Mouse (Mus musculus) hindbrain, embryonic 12.5 days (tissue): ENCODE data around the gene Hoxb8. TPM values are rescaled to one million over a fixed set of nuclear protein-coding genes. Genes with fewer than 3 reads are reported as not detected.
A peak's percentile ranks its signal among the peaks of the same experiment; 100 is the strongest.

Experiments
- ATAC-seq: fragments of 200-750 bp; cut with Nextera tagmentation; 2 replicates; pipeline ENCODE4 v1.8.0; 2017; ENCODE audit warnings: moderate TSS enrichment; ENCODE audit not compliant: low FRiP score
- H3K27ac ChIP-seq: fragments of 300-500 bp; sonication (generic); 2 replicates; pipeline ENCODE4 v1.5.1; 2016; ENCODE audit warnings: mild to moderate bottlenecking
- H3K27me3 ChIP-seq: fragments of 300-500 bp; sonication (generic); 2 replicates; pipeline ENCODE4 v1.6.1; 2016; ENCODE audit warnings: mild to moderate bottlenecking
- H3K36me3 ChIP-seq: fragments of 300-500 bp; sonication (generic); 2 replicates; pipeline ENCODE4 v1.6.1; 2016; ENCODE audit warnings: mild to moderate bottlenecking
- H3K4me1 ChIP-seq: fragments of 300-500 bp; sonication (generic); 2 replicates; pipeline ENCODE4 v1.6.1; 2016
- H3K4me2 ChIP-seq: fragments of 300-500 bp; sonication (generic); replicated peaks from 2 replicates; pipeline ENCODE4 v1.6.1; 2016; ENCODE audit warnings: mild to moderate bottlenecking
- H3K4me3 ChIP-seq: fragments of 300-500 bp; sonication (generic); 2 replicates; pipeline ENCODE4 v1.5.1; 2016; ENCODE audit warnings: mild to moderate bottlenecking
- H3K9ac ChIP-seq: fragments of 300-500 bp; sonication (generic); 2 replicates; pipeline ENCODE4 v1.6.1; 2016; ENCODE audit warnings: mild to moderate bottlenecking, moderate library complexity
- H3K9me3 ChIP-seq: fragments of 300-500 bp; sonication (generic); replicated peaks from 2 replicates; pipeline ENCODE4 v1.6.1; 2016; ENCODE audit warnings: mild to moderate bottlenecking
- WGBS: fragments of 180-500 bp; shearing (Covaris S2); methylation state at CpG from one replicate; pipeline ENCODE4 v1.1.7; 2016; 5-methylcytosine and 5-hydroxymethylcytosine counted together
- polyA plus RNA-seq: library from polyadenylated mRNA; unstranded; fragments of >200 nt; fragmentation: Nextera tagmentation; extraction: Ambion mirVana; gene quantifications from 2 replicates; pipeline ENCODE4 v1.2.1, GENCODE M21; 2016

The Hoxb8 gene
- polyA plus RNA-seq, 1 experiment from 2014 or later, result 8.1 TPM

DNA sequence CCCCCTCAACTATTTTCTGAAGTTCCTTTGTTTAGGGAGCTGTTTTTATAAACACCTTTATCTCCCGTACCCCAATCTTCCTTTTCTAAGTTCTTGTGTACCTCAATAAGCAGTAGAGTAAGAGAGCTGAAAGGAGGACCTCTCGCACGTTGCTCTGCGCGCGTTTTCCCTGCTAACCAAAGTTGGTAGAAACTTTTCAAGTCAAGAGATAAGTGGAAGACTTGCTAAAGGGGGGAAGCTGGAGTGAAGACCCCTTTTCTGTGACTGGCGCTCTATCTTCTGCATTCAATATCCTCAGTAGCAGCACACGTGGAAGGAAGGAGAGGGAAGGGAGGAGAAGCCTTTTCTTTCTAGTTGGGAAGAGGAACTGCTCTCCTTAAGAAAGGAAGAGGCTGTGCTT, 43.3 kb downstream of the Hoxb8 start:
- Histone ChIP-seq H3K36me3 (no peaks in the 10 kb centered on the region), H3K9ac (peak overlapping the region; percentile 85), H3K27ac (peak overlapping the region; percentile 95), H3K4me3 (peak overlapping the region; percentile 42), H3K27me3 (peaks cover 99% of the 10 kb centered on the region), H3K9me3 (no peaks in the 10 kb centered on the region), H3K4me2 (peak overlapping the region; percentile 62), H3K4me1 (no peaks in the 10 kb centered on the region)
- ATAC-seq, result no peak
- 3% methylated on average over 8 of the region's 8 CpGs for WGBS

DNA sequence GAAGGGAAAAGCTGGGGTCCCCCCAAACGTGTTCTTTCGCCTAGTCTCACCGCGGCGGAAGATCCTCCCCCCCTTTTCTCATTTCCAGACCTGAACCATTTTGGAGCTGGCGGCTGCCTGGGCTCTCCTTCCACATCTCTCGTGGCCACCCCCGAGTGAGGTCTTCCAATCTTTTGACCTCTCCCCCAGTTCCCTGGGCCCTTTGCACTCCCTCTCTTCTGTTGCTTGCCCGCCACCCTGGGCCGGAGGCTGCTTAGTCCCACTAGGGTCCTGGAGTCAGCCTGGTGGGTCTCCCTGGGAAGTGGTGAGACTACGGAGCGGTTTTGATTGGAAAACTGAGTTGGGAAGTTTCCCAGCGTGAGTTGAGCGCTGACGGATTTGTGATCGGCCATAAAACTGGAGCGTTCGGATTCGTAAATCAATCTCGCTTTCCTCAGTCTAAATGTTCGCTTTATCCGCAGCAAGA, 44.1 kb downstream of the Hoxb8 start:
- H3K36me3 ChIP-seq, result no peaks in the 10 kb centered on the region
- peak overlapping the region; percentile 62 for H3K4me2 ChIP-seq
- H3K27me3 ChIP-seq, result peaks cover 99% of the 10 kb centered on the region
- peak overlapping the region; percentile 42 for H3K4me3 ChIP-seq
- 3% methylated on average over 22 of the region's 22 CpGs for WGBS
- H3K9me3 ChIP-seq, result no peaks in the 10 kb centered on the region
- H3K9ac ChIP-seq, result peak overlapping the region; percentile 85
- peak overlapping the region; percentile 95 for H3K27ac ChIP-seq
- H3K4me1 ChIP-seq, result no peaks in the 10 kb centered on the region
- no peak for ATAC-seq

GRCm38 (mm10) chr11:96326705-96327104, 45.0 kb downstream of the Hoxb8 start:
- no peak for ATAC-seq
- H3K4me3 ChIP-seq, result peak overlapping the region; percentile 42
- H3K27ac ChIP-seq, result peak overlapping the region; percentile 95
- H3K4me1 ChIP-seq, result no peaks in the 10 kb centered on the region
- H3K4me2 ChIP-seq, result peak overlapping the region; percentile 62
- H3K9ac ChIP-seq, result peak overlapping the region; percentile 85
- H3K36me3 ChIP-seq, result no peaks in the 10 kb centered on the region
- peaks cover 100% of the 10 kb centered on the region for H3K27me3 ChIP-seq
- H3K9me3 ChIP-seq, result no peaks in the 10 kb centered on the region
- 3% methylated on average over 12 of the region's 12 CpGs for WGBS

GRCm38 (mm10) chr11:96327122-96327521, 45.4 kb downstream of the Hoxb8 start:
- H3K27ac ChIP-seq, result peak overlapping the region; percentile 95
- H3K4me2 ChIP-seq, result peak overlapping the region; percentile 62
- H3K9ac ChIP-seq, result peak overlapping the region; percentile 85
- H3K4me3 ChIP-seq, result peak overlapping the region; percentile 42
- peaks cover 100% of the 10 kb centered on the region for H3K27me3 ChIP-seq
- no peaks in the 10 kb centered on the region for H3K4me1 ChIP-seq
- no peaks in the 10 kb centered on the region for H3K9me3 ChIP-seq
- no peaks in the 10 kb centered on the region for H3K36me3 ChIP-seq
- no peak for ATAC-seq
- 2% methylated on average over 7 of the region's 7 CpGs for WGBS

GRCm38 (mm10) chr11:96327750-96328149, 46.0 kb downstream of the Hoxb8 start:
- H3K4me2 ChIP-seq, result peak overlapping the region; percentile 62
- H3K4me1 ChIP-seq, result no peaks in the 10 kb centered on the region
- peak; percentile 64; the same call in 1 of the 2 replicates for ATAC-seq
- H3K27me3 ChIP-seq, result peaks cover 100% of the 10 kb centered on the region
- peak overlapping the region; percentile 95 for H3K27ac ChIP-seq
- H3K4me3 ChIP-seq, result peak overlapping the region; percentile 42
- H3K9ac ChIP-seq, result peak overlapping the region; percentile 85
- H3K9me3 ChIP-seq, result no peaks in the 10 kb centered on the region
- H3K36me3 ChIP-seq, result no peaks in the 10 kb centered on the region
- 3% methylated on average over 5 of the region's 5 CpGs for WGBS

GRCm38 (mm10) chr11:96328605-96329004, 46.9 kb downstream of the Hoxb8 start:
- 5% methylated on average over 8 of the region's 8 CpGs for WGBS
- Histone ChIP-seq H3K27me3 (peaks cover 100% of the 10 kb centered on the region), H3K9me3 (no peaks in the 10 kb centered on the region), H3K4me1 (no peaks in the 10 kb centered on the region), H3K9ac (peak overlapping the region; percentile 85), H3K4me2 (peak overlapping the region; percentile 62), H3K27ac (peak overlapping the region; percentile 95), H3K4me3 (peak overlapping the region; percentile 42), H3K36me3 (no peaks in the 10 kb centered on the region)
- ATAC-seq, result no peak

DNA sequence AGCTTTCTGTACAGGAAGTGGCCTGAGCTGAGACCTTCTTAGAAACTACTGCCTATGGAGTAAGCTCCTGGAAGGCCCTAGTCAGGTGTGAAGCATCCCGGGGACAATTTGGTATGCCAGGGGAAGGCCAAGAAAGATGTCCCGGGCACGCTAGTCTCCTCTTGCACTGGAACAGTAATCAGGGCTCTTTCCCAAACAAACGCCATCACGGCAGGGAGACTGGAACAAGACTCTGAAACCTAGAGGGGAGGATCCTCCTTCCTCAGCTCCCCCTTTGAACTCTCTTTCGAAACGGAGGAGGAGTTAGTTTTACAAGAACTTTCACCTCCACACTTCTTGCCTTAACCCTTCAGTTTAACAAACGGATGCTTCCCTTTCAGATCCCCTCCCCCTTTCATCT, 50.4 kb downstream of the Hoxb8 start:
- Histone ChIP-seq H3K4me2 (peak overlapping the region; percentile 62), H3K4me3 (peak overlapping the region; percentile 42)
- WGBS, result under 1% methylated on average over 8 of the region's 8 CpGs

GRCm38 (mm10) chr11:96332618-96333032, 50.9 kb downstream of the Hoxb8 start:
- H3K27ac ChIP-seq, result peak overlapping the region; percentile 95
- WGBS, result under 1% methylated on average over 34 of the region's 35 CpGs

More for the DNA sequence above, 50.4 kb downstream of the Hoxb8 start:
- ATAC-seq, result no peak
- H3K36me3 ChIP-seq, result no peaks in the 10 kb centered on the region
- peak overlapping the region; percentile 95 for H3K27ac ChIP-seq
- peak overlapping the region; percentile 85 for H3K9ac ChIP-seq
- no peaks in the 10 kb centered on the region for H3K9me3 ChIP-seq
- H3K4me1 ChIP-seq, result peaks cover 4% of the 10 kb centered on the region; the same call in 1 of the 2 replicates
- peaks cover 100% of the 10 kb centered on the region for H3K27me3 ChIP-seq

GRCm38 (mm10) chr11:96333241-96334001, 51.7 kb downstream of the Hoxb8 start:
- Histone ChIP-seq H3K4me1 (peaks cover 4% of the 10 kb centered on the region; the same call in 1 of the 2 replicates), H3K4me3 (peak overlapping the region; percentile 42), H3K27me3 (peaks cover 100% of the 10 kb centered on the region), H3K9me3 (no peaks in the 10 kb centered on the region), H3K36me3 (no peaks in the 10 kb centered on the region), H3K4me2 (peak overlapping the region; percentile 62), H3K27ac (peak overlapping the region; percentile 95), H3K9ac (peak overlapping the region; percentile 85)
- 1% methylated on average over 17 of the region's 17 CpGs for WGBS
- ATAC-seq, result no peak

More at GRCm38 (mm10) chr11:96332618-96333032, 50.9 kb downstream of the Hoxb8 start:
- H3K9ac ChIP-seq, result peak overlapping the region; percentile 85
- no peaks in the 10 kb centered on the region for H3K36me3 ChIP-seq
- peak overlapping the region; percentile 62 for H3K4me2 ChIP-seq
- ATAC-seq, result no peak
- H3K4me3 ChIP-seq, result peak overlapping the region; percentile 42
- peaks cover 4% of the 10 kb centered on the region; the same call in 1 of the 2 replicates for H3K4me1 ChIP-seq
- H3K9me3 ChIP-seq, result no peaks in the 10 kb centered on the region
- H3K27me3 ChIP-seq, result peaks cover 100% of the 10 kb centered on the region

DNA sequence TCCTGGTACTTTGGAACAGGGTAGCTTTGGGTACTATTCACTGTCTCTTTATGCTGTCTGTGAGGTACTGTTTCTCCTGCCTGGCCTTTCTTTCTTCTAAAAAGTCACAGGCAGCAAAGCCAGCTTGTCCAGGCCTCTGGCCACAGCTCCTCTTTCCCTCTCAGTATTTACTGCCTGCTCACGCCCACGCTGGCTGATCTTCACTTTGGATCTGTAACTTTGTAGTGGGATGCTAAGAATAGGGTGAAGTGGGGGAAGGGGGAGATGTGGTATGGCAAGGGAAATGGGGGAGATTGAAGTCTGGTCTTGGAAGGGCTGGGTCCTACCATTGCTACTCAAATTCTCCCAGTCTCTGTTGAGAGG, 52.3 kb downstream of the Hoxb8 start:
- Histone ChIP-seq H3K4me3 (peak overlapping the region; percentile 42), H3K4me1 (peaks cover 6% of the 10 kb centered on the region; the same call in 1 of the 2 replicates), H3K9me3 (no peaks in the 10 kb centered on the region), H3K9ac (peak overlapping the region; percentile 85), H3K27ac (peak overlapping the region; percentile 95), H3K4me2 (peak overlapping the region; percentile 62), H3K36me3 (no peaks in the 10 kb centered on the region), H3K27me3 (peaks cover 100% of the 10 kb centered on the region)
- 14% methylated on average over 2 of the region's 2 CpGs for WGBS
- ATAC-seq, result no peak
